Mouse (Mus musculus) lung, adult 2 months (tissue): ENCODE results near the gene Olfml2a. TPM values are rescaled to one million over a fixed set of nuclear protein-coding genes. Genes with fewer than 3 reads are reported as not detected.

Experiments used
- DNase-seq: peaks from one replicate; pipeline ENCODE4 v3.0.0; 2022
- H3K4me1 ChIP-seq: fragments of 200-500 bp; 2 replicates; pipeline ENCODE4 v1.6.1; 2011; ENCODE audit warnings: low read length; ENCODE audit not compliant: control insufficient read depth, insufficient read depth
- H3K4me3 ChIP-seq: fragments of 200-500 bp; replicated peaks from 2 replicates; pipeline ENCODE3; 2011; ENCODE audit warnings: low read depth, mild to moderate bottlenecking, control low read depth, low read length; ENCODE audit errors: extremely low read depth
- CTCF ChIP-seq: fragments of 200-500 bp; IDR thresholded peaks from 2 replicates; pipeline ENCODE4 v1.5.1; 2011; ENCODE audit warnings: mild to moderate bottlenecking, low read length, control low read depth; ENCODE audit not compliant: insufficient read depth
- POLR2A ChIP-seq: fragments of 200-500 bp; IDR thresholded peaks from 2 replicates; pipeline ENCODE4 v1.6.1; 2011; ENCODE audit warnings: low read depth, mild to moderate bottlenecking, control low read depth, low read length, borderline replicate concordance; ENCODE audit errors: extremely low read depth
- WGBS: fragments of 180-500 bp; shearing (Covaris S2); methylation state at CpG from one replicate; pipeline ENCODE4 v1.1.7; 2018; 5-methylcytosine and 5-hydroxymethylcytosine counted together
- polyA plus RNA-seq: library from polyadenylated mRNA; depleted of rRNA; stranded (reverse); fragments of >200 nt; gene quantifications from 2 replicates; pipeline ENCODE4 v1.2.3, GENCODE M21; 2012

Olfml2a gene
- polyA plus RNA-seq, 1 experiment = 11.3 TPM

DNA sequence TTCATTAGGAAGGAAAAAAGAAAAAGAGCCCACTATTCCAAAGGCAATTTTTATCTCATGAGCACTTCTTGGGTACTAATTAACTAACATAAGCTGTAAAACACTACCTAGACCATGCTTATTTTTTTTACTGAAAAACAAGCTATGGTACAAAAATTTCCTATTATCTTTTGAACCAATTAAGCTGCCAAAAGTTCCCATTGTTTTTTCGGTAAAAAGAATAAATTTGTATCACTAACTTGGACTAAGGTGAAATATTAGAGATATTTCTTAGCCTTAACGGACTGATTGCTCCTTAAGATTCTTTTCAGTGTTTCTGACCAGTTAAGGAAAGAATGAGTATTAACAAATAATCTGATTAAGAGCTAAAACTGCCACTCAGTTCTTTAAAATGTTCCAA, 7.9 kb upstream of the Olfml2a start:
- no peak overlapping the region for H3K4me3 ChIP-seq
- no peaks in the 10 kb centered on the region; the same call in none of the 2 replicates for H3K4me1 ChIP-seq
- DNase-seq = no peak
- WGBS = 81% methylated on average over 2 of the region's 2 CpGs
- TF ChIP-seq POLR2A (no peak), CTCF (no peak)

DNA sequence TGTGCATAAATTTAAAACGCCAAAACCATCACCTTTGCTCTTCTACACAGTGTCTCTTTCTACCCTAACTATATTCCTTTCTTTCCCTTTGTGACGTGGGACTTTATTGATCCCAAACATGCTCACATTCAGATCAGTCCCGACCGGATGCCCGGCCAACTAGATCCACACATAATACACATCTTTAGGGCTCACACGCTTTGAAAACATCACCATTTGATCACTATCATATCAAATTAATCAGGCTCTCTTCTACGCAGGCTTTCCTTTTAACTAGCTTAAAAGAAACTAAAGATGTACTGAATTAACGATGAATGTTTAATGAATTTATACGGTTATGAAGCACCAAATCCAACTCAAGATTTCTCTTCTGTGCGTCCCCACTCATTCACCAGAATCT, 7.2 kb upstream of the Olfml2a start:
- DNase-seq = no peak
- Histone ChIP-seq H3K4me3 (no peak overlapping the region), H3K4me1 (no peaks in the 10 kb centered on the region; the same call in none of the 2 replicates)
- WGBS = 52% methylated on average over 10 of the region's 10 CpGs
- no peak for TF ChIP-seq POLR2A
- no peak for TF ChIP-seq CTCF

DNA sequence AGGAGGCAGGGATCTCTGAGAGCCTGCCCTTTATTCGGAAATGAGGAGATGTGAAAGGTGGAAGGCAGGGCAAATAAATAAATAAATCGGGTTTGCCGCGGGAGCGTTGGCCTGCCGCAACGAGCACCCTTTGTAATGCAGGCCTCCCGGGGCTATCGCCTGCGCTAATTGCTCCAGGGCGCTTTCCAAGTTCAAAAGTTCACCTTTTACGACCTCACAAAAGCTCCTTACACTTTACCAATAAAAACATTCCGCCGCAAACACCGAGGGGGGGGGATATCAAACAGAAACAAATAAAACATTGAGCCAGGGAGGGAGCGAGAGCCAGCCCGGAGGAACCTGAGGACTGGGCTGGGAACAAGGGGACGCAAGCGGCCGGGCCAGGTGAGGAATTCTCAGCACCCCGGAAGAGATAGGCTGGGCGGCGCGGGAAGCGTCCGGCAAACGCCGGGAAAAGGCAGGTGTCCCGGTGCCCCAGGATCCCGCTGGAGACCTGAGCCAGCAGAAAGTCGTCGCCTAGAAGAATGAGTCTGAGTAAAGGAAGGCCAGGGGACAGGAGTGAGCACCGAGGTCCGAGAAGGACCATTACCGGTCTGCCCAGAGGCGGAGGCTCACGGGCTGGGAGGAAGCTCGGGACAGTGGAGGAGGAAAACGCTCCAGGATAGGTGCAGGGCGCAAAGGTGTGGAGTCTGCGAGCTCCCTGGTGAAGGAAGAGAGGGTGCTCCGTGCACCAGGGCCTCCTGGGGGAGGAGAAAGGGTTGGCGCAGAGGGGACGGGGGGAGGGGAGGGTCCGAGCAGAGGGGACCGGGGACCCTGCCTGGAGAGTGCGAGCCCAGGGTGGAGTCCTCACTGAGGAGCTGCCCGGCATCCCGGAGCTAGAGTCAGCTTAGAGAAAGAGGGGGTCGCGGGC, 6.4 kb upstream of the Olfml2a start:
- Histone ChIP-seq H3K4me1 (no peaks in the 10 kb centered on the region; the same call in none of the 2 replicates), H3K4me3 (peak overlapping the region; percentile 91)
- peak; percentile 61 for DNase-seq
- TF ChIP-seq CTCF (no peak), POLR2A (no peak)
- 1% methylated on average over 51 of the region's 51 CpGs for WGBS

DNA sequence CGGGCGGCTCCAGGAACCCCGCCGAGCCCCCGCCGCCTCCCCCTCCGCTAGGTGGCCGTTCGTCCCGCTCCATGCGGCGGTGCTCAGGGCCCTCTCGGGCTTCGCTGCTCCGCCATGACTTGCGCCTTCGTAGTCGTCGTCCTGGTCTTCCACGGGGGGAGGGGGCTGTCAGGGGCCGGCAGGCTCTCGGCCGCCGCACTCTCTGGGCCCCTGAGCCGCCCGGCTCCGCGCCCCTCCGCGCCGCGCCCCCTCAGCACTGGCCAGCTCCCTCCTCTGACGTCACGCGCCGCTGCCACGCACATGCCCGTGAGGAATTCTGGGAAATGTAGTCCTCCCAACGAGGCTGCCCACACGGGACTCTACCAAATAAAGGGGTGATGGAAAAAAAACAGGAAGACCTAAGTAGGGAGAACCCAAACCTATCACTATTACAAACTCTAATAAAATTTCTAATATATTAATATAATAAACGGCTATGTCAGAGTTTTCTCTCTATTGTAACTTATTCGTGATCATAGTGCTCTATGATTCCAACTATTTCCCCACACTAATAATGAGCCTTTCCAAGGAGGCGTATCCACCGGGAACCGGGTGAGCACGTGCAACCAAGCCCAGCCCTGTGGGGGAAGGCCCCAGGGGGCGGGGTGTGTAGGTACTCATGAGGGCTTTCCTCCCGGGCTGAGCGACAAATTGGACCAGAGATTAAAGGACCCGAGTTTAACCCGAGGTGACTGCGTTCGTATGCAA, 5.5 kb upstream of the Olfml2a start:
- DNase-seq = peak; percentile 93
- Histone ChIP-seq H3K4me1 (no peaks in the 10 kb centered on the region; the same call in none of the 2 replicates), H3K4me3 (peak overlapping the region; percentile 91)
- TF ChIP-seq CTCF (no peak), POLR2A (no peak; the same call in 1 of the 2 replicates)
- 0% methylated on average over 52 of the region's 53 CpGs for WGBS

DNA sequence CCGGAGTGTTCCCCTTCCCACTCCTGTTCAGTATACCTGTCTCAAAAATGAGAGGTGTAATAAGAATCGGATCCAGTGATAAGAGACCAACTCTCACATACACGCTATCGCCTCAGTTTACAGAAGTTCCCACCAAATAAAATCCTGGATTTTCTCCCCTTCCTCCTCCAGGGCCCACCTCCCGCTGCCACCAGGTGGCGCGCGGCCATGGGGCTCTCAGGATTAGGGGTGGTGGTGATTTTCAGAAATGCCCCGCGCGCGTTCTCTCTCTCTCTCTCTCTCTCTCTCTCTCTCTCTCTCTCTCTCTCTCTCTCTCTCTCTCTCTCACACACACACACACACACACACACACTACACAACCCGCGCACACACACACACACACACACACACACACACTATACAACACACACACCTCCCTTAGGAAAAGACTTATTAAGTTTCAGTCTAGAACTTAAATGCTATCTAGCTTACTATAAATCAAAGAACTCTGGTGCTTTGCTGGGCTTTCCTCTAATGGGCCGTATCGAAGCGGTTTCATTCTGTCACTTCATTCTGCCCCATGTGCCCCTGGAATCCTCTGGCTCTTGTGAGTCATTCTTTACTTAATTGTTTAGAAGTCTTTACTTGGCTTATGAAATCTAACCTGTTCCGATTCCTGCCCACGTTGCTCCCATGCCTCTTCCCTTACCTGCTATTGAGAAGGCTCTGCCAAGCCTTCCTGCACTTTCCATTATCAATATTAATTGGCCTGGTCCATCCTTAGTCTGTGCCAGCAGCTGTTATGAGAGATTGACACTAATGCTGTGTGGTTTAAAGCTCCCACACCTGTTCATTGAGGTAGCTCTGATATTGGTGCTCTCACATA, 4.4 kb upstream of the Olfml2a start, which contains the start of gene Nr6a1:
Nr6a1 (minus strand) TSS at position 574 of the 865 bp plus-strand sequence.
- Histone ChIP-seq H3K4me3 (peak within 1 kb of the TSS; percentile 27), H3K4me1 (no peaks in the 10 kb centered on the region; the same call in none of the 2 replicates)
- TF ChIP-seq POLR2A (no peak), CTCF (peak; percentile 51)
- WGBS = 4% methylated on average over 19 of the region's 19 CpGs
- DNase-seq = peak; percentile 67

DNA sequence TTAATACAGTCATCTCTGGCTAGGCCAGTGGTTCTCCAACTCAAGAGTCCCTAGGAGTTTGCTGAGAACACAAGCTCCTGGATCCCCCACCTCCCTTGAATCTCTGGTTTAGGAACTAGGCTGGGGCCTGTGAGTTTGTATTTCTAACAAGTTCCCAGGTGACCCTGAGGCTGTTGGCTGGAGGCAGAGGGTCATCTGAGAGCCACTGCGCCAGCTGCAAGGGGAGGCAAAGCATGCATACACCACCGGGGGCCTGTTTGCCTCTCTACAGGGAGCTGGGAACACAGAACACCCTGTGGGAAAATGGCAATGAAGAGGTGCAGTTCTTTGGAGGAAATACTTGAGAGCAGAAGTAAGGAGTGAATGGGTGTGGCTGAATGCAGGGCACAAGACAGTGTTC, 1.5 kb upstream of the Olfml2a start:
- Histone ChIP-seq H3K4me3 (no peak overlapping the region), H3K4me1 (no peaks in the 10 kb centered on the region; the same call in none of the 2 replicates)
- 77% methylated on average over 2 of the region's 2 CpGs for WGBS
- DNase-seq = no peak
- no peak for TF ChIP-seq POLR2A
- TF ChIP-seq CTCF = no peak

DNA sequence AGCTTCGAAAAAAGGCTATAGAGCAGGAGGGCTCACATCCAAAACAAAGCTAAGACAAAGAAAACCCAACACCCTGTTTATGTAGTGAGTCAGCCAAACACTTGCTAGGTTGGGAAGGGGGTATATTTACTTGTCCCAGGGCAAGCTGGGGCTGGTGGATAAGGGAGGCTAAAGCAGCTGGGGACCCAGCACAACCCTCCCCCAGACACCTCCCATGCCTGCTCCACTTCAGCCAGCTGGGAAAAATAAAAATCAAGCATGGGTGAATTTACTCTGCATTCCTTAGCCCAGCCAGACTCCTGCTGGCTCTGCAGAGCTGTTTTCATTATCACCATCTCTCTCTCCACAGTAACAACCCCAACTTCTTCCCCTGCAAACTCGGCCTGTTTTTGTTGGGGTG, 2.2 kb downstream of the Olfml2a start:
- Histone ChIP-seq H3K4me1 (no peaks in the 10 kb centered on the region), H3K4me3 (no peak overlapping the region)
- TF ChIP-seq CTCF (no peak), POLR2A (no peak)
- 20% methylated on average over 2 of the region's 2 CpGs for WGBS
- no peak for DNase-seq

DNA sequence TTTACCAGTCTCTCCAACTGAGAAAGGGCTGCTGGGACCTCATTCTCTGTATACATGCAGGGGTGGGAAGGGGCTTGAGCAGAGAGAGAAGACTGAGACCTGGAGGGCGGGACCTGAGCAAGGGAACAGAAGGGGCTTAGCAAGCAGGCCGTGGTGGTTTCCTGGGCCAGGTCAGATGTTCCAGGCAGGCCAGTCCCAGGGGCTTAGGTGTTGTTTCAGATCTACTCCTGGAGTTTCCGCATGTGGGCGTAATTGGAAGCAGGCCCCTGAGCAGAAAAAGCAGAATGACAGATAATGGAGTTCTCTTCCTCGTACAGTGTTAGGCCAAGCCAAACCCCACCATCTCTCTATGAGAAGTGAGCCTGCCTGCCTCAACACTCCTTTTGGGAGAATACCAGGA, 3.2 kb downstream of the Olfml2a start:
- H3K4me1 ChIP-seq = no peaks in the 10 kb centered on the region
- H3K4me3 ChIP-seq = no peak overlapping the region
- no peak for DNase-seq
- TF ChIP-seq POLR2A (no peak), CTCF (no peak)
- 80% methylated on average over 5 of the region's 5 CpGs for WGBS

DNA sequence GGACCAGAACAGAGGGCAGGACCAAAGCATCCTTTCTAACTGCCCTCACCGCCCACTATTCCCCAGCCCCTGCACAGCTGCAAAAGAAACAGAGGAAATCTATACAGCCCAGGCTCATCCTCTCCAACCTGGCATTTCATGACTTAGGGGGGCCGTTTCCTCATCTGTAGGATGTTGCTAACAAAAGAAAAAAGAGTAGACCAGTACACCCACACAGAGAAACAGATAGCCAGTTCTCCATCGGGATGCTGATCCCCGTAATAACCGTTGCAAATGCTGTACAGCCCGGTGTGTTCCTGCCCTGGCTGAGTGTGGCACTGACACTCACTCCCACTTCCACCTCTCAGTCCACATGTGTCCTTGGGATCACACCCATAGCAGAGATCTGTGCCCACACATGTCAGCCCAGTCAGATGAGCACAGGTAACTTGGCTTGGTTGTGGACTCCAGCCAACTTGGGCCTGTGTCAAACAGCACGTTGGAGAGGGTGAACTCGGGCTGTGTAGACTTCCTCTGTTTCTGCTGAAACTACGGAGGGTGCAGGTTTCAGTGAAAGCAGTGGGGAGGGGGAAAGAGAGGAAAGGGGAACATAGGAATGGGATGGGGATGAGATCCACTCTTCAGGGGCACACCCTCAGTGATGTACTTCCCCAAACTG, 5.1 kb downstream of the Olfml2a start:
- WGBS = 44% methylated on average over 9 of the region's 9 CpGs
- no peak for DNase-seq
- TF ChIP-seq POLR2A (no peak), CTCF (no peak)
- Histone ChIP-seq H3K4me3 (no peak overlapping the region), H3K4me1 (no peaks in the 10 kb centered on the region)
